Mouse (Mus musculus): ENCODE measurements at regions not wholly inside any gene's neighbourhood (a gene's known extent, or its start where the extent isn't known, plus 50 kb on each side); places are given as distances from the start of the nearest gene placed in this dataset.

- TF ChIP-seq EP300 (IDR thresholded peaks at IDR 0.05) (no peak), CTCF (IDR thresholded peaks at IDR 0.05) (no peak)
These were observed 82.9 kb upstream of the Pced1b start for GRCm38 (mm10) chr15:97163971-97164370.

Data from lung, postnatal 0 days (tissue).